Mouse (Mus musculus): ENCODE data around the gene Rchy1. TPM values are rescaled to one million over a fixed set of nuclear protein-coding genes. Genes with fewer than 3 reads are reported as not detected.

Rchy1 gene
- total RNA-seq, 1 experiment, result 31.6 TPM

DNA sequence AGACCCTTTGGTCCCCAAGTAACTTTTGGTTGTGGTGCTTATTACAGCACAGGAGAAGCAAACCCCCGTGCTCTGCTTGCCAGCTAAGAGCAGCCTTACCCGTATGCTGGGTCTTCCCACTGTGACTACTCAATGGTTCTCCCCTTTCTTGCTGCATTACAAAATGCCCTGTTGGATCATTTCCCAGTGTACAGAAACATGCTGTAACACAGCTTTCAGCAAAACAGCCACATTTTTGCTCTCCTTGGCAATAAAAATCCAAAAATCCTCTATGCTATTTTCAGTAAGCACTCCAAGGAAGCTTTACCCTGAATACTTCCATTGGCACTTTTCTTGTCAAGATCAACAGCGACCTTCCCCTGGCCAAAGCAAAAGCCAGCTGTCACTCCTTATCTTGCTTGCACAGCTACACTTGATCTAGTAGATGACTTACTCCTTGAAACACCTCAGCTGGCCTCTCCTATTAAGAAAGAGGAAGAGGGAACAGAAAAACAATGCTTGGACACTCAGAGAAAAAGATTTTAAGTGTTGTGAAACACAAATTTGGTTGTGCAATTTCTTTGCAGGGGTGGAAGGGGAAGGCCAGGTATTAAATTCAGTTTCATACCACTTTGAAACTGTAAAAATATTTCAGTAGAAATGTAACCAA lies 2.1 kb downstream of the Rchy1 start:
- in situ Hi-C loops (cut with MboI; ENCODE audit: low sequenced_read_pairs in 2 of 2, unreplicated experiment in 2 of 2), result no loop called here
- no peak for TF ChIP-seq MAFK (IDR thresholded peaks at IDR 0.05; ENCODE audit: insufficient read depth, low read depth, low read length)
- no peak for TF ChIP-seq ZNF384 (IDR thresholded peaks at IDR 0.05; ENCODE audit: low read depth, low read length)
- TF ChIP-seq HCFC1 (IDR thresholded peaks at IDR 0.05; ENCODE audit: borderline replicate concordance, insufficient read depth, low read length), result no peak
- no peak for TF ChIP-seq ZC3H11A (IDR thresholded peaks at IDR 0.05; ENCODE audit: borderline replicate concordance, low read depth, low read length)
- no peak for TF ChIP-seq CHD2 (IDR thresholded peaks at IDR 0.05; ENCODE audit: low read depth, low read length)
- no peak overlapping the region for H3K9ac ChIP-seq (ENCODE audit: insufficient read depth, low read depth, low read length, poor library complexity, severe bottlenecking)
- DNase-seq (ENCODE audit: low read depth, low spot score), result no peak
- H3K36me3 ChIP-seq (ENCODE audit: control insufficient read depth, insufficient read depth, low read length, poor library complexity, severe bottlenecking), result peaks cover 8% of the 10 kb centered on the region
- H3K27ac ChIP-seq (ENCODE audit: insufficient read depth, low read depth, low read length, poor library complexity, severe bottlenecking), result no peak overlapping the region
- H3K9me3 ChIP-seq (ENCODE audit: control insufficient read depth, insufficient read depth, low read depth, low read length), result no peaks in the 10 kb centered on the region
- H3K4me3 ChIP-seq (ENCODE audit: insufficient read depth in 1 of 2, low read depth in 1 of 2, low read length in 2 of 2, poor library complexity in 1 of 2, severe bottlenecking in 1 of 2), result no peak overlapping the region
- H3K4me1 ChIP-seq (ENCODE audit: control insufficient read depth in 2 of 2, insufficient read depth in 2 of 2, low read length in 2 of 2, poor library complexity in 1 of 2), result no peaks in the 10 kb centered on the region

DNA sequence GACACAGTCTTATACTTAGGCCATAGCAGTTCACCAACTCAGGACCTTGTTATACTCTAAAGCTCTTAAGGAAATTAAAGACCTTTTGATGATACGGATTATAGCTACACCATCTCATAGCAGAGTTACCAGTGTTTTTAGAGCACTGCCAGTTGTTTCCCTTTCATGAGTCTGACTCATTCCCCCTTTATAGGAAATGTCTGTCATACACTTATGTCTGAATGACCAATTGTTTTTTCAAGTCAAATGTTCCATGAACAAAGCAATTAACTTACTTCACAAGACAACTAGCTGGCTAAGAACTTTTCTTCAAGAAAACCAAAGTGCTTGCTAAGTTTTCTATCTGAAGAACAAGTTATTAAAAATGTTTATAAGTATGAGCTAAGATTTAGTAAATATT lies 2.9 kb downstream of the Rchy1 start:
- Histone ChIP-seq H3K9me3 (ENCODE audit: control insufficient read depth, insufficient read depth, low read depth, low read length) (no peaks in the 10 kb centered on the region), H3K4me1 (ENCODE audit: control insufficient read depth in 2 of 2, insufficient read depth in 2 of 2, low read length in 2 of 2, poor library complexity in 1 of 2) (no peaks in the 10 kb centered on the region), H3K4me3 (ENCODE audit: insufficient read depth in 1 of 2, low read depth in 1 of 2, low read length in 2 of 2, poor library complexity in 1 of 2, severe bottlenecking in 1 of 2) (no peak overlapping the region), H3K27ac (ENCODE audit: insufficient read depth, low read depth, low read length, poor library complexity, severe bottlenecking) (no peak overlapping the region), H3K9ac (ENCODE audit: insufficient read depth, low read depth, low read length, poor library complexity, severe bottlenecking) (no peak overlapping the region), H3K36me3 (ENCODE audit: control insufficient read depth, insufficient read depth, low read length, poor library complexity, severe bottlenecking) (peaks cover 6% of the 10 kb centered on the region)
- in situ Hi-C loops (cut with MboI; ENCODE audit: low sequenced_read_pairs in 2 of 2, unreplicated experiment in 2 of 2), result no loop called here
- no peak for DNase-seq (ENCODE audit: low read depth, low spot score)
- TF ChIP-seq CHD2 (IDR thresholded peaks at IDR 0.05; ENCODE audit: low read depth, low read length), result no peak
- no peak for TF ChIP-seq ZC3H11A (IDR thresholded peaks at IDR 0.05; ENCODE audit: borderline replicate concordance, low read depth, low read length)

- Histone ChIP-seq H3K9ac (ENCODE audit: insufficient read depth, low read depth, low read length, poor library complexity, severe bottlenecking) (no peak overlapping the region), H3K4me1 (ENCODE audit: control insufficient read depth in 2 of 2, insufficient read depth in 2 of 2, low read length in 2 of 2, poor library complexity in 1 of 2) (no peaks in the 10 kb centered on the region), H3K36me3 (ENCODE audit: control insufficient read depth, insufficient read depth, low read length, poor library complexity, severe bottlenecking) (peaks cover 9% of the 10 kb centered on the region), H3K27ac (ENCODE audit: insufficient read depth, low read depth, low read length, poor library complexity, severe bottlenecking) (no peak overlapping the region), H3K4me3 (ENCODE audit: insufficient read depth in 1 of 2, low read depth in 1 of 2, low read length in 2 of 2, poor library complexity in 1 of 2, severe bottlenecking in 1 of 2) (no peak overlapping the region), H3K9me3 (ENCODE audit: control insufficient read depth, insufficient read depth, low read depth, low read length) (no peaks in the 10 kb centered on the region)
- no peak for TF ChIP-seq ZC3H11A (IDR thresholded peaks at IDR 0.05; ENCODE audit: borderline replicate concordance, low read depth, low read length)
- no peak for TF ChIP-seq ZNF384 (IDR thresholded peaks at IDR 0.05; ENCODE audit: low read depth, low read length)
- TF ChIP-seq HCFC1 (IDR thresholded peaks at IDR 0.05; ENCODE audit: borderline replicate concordance, insufficient read depth, low read length), result no peak
- no peak for TF ChIP-seq MAFK (IDR thresholded peaks at IDR 0.05; ENCODE audit: insufficient read depth, low read depth, low read length)
- TF ChIP-seq CHD2 (IDR thresholded peaks at IDR 0.05; ENCODE audit: low read depth, low read length), result no peak
- DNase-seq (ENCODE audit: low read depth, low spot score), result no peak
- in situ Hi-C loops (cut with MboI; ENCODE audit: low sequenced_read_pairs in 2 of 2, unreplicated experiment in 2 of 2), result no loop called here
Measured at GRCm38 (mm10) chr5:91959096-91959495, 3.8 kb downstream of the Rchy1 start.

DNA sequence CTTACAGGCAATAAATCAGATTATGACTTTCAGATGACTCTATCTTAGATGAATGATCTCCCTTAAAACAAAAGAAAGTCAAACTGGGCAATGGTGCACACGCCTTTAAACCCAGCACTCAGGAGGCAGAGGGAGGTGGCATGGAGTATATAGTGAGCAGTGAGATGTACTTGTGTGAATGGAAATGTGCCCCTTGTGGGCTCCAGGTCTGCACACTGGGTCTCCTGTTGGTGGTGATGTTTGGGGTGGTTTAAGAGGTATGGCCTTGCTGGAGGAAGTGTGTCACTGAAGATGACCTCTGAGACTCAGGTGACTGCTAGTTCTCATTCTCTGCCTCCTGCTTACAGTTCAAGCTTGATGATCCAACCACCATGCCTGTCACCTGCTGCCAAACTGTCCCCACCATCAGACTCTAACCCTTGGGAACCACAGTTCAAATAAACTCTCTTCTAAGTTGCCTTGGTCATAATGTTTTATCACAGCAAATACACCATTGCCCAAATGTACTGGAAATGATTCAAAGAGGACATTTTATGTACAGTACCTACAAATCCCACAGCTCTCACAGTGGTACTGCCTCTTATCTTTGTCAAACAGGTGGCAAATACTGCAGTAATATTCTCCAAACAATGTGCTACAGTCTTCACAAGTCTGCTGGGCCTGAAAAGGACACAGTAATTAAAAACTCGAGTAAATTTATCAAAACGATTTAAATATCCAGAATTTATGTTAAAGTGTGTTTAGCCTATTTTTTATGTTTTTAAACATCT lies 5.7 kb downstream of the Rchy1 start:
- TF ChIP-seq ZNF384 (IDR thresholded peaks at IDR 0.05; ENCODE audit: low read depth, low read length) (no peak), HCFC1 (IDR thresholded peaks at IDR 0.05; ENCODE audit: borderline replicate concordance, insufficient read depth, low read length) (no peak), CHD2 (IDR thresholded peaks at IDR 0.05; ENCODE audit: low read depth, low read length) (no peak), ZC3H11A (IDR thresholded peaks at IDR 0.05; ENCODE audit: borderline replicate concordance, low read depth, low read length) (no peak), MAFK (IDR thresholded peaks at IDR 0.05; ENCODE audit: insufficient read depth, low read depth, low read length) (no peak)
- H3K9ac ChIP-seq (ENCODE audit: insufficient read depth, low read depth, low read length, poor library complexity, severe bottlenecking), result no peak overlapping the region
- H3K9me3 ChIP-seq (ENCODE audit: control insufficient read depth, insufficient read depth, low read depth, low read length), result no peaks in the 10 kb centered on the region
- no peak overlapping the region for H3K27ac ChIP-seq (ENCODE audit: insufficient read depth, low read depth, low read length, poor library complexity, severe bottlenecking)
- DNase-seq (ENCODE audit: low read depth, low spot score), result no peak
- H3K4me3 ChIP-seq (ENCODE audit: insufficient read depth in 1 of 2, low read depth in 1 of 2, low read length in 2 of 2, poor library complexity in 1 of 2, severe bottlenecking in 1 of 2), result no peak overlapping the region
- in situ Hi-C loops (cut with MboI; ENCODE audit: low sequenced_read_pairs in 2 of 2, unreplicated experiment in 2 of 2), result no loop called here
- H3K36me3 ChIP-seq (ENCODE audit: control insufficient read depth, insufficient read depth, low read length, poor library complexity, severe bottlenecking), result peaks cover 13% of the 10 kb centered on the region
- H3K4me1 ChIP-seq (ENCODE audit: control insufficient read depth in 2 of 2, insufficient read depth in 2 of 2, low read length in 2 of 2, poor library complexity in 1 of 2), result no peaks in the 10 kb centered on the region
